Mouse (Mus musculus) limb, embryonic 12.5 days (tissue): ENCODE data around the gene Cd55. TPM values are rescaled to one million over a fixed set of nuclear protein-coding genes. Genes with fewer than 3 reads are reported as not detected.
"Not testable (repeated sequence)": the region's sequence is repeated elsewhere in the genome, so short reads cannot be mapped to it uniquely, and the experiment has no call there.

ENCODE experiments used
- ATAC-seq: fragments of 200-750 bp; cut with Nextera tagmentation; 2 replicates; pipeline ENCODE4 v1.8.0; 2017; ENCODE audit warnings: low read depth, moderate TSS enrichment; ENCODE audit not compliant: insufficient number of reproducible peaks, insufficient read depth, low FRiP score, low TSS enrichment
- H3K27ac ChIP-seq: fragments of 300-500 bp; sonication (generic); 2 replicates; pipeline ENCODE4 v1.5.1; 2016; ENCODE audit warnings: mild to moderate bottlenecking, moderate library complexity
- H3K27me3 ChIP-seq: fragments of 300-500 bp; sonication (generic); 2 replicates; pipeline ENCODE4 v1.6.1; 2016; ENCODE audit warnings: mild to moderate bottlenecking, moderate library complexity
- H3K36me3 ChIP-seq: fragments of 300-500 bp; sonication (generic); 2 replicates; pipeline ENCODE4 v1.6.1; 2016; ENCODE audit warnings: mild to moderate bottlenecking, moderate library complexity
- H3K4me1 ChIP-seq: fragments of 300-500 bp; sonication (generic); replicated peaks from 2 replicates; pipeline ENCODE4 v1.6.1; 2016
- H3K4me2 ChIP-seq: fragments of 300-500 bp; sonication (generic); 2 replicates; pipeline ENCODE4 v1.6.1; 2016; ENCODE audit warnings: mild to moderate bottlenecking, moderate library complexity
- H3K4me3 ChIP-seq: fragments of 300-500 bp; sonication (generic); replicated peaks from 2 replicates; pipeline ENCODE4 v1.5.1; 2016; ENCODE audit warnings: mild to moderate bottlenecking
- H3K9ac ChIP-seq: fragments of 300-500 bp; sonication (generic); replicated peaks from 2 replicates; pipeline ENCODE4 v1.6.1; 2016; ENCODE audit warnings: mild to moderate bottlenecking, moderate library complexity
- H3K9me3 ChIP-seq: fragments of 300-500 bp; sonication (generic); 2 replicates; pipeline ENCODE4 v1.6.1; 2016; ENCODE audit warnings: mild to moderate bottlenecking, moderate library complexity
- WGBS: fragments of 180-500 bp; shearing (Covaris S2); methylation state at CpG from one replicate; pipeline ENCODE4 v1.1.7; 2016; 5-methylcytosine and 5-hydroxymethylcytosine counted together
- polyA plus RNA-seq: library from polyadenylated mRNA; unstranded; fragments of >200 nt; fragmentation: Nextera tagmentation; extraction: Ambion mirVana; gene quantifications from 2 replicates; pipeline ENCODE4 v1.2.1, GENCODE M21; 2016

Cd55 gene
- polyA plus RNA-seq, 1 experiment from 2014 or later, result 1.8 TPM

DNA sequence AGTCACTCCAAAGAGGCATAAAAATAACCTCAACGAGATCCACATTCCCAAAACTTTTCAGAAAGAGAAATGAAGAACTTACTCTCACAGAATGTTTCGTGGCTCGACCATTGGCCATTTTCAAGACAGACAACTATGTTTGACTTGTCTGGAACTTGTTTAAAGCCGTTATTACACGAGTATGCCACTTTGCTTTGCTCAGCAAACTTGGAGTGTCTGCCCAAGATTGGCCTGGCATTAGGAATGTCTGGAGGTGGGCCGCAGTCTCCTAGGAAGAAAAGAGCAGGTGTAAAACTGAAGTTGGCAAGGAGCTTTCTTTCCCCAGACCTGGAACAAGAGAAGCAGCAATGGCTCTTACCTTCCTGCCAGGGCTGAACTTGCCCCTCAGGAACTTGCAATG is 40.5 kb downstream of the Cd55 start:
- H3K9ac ChIP-seq, H3K4me3 ChIP-seq, ATAC-seq, H3K9me3 ChIP-seq, H3K27ac ChIP-seq, H3K27me3 ChIP-seq, H3K36me3 ChIP-seq, H3K4me2 ChIP-seq, H3K4me1 ChIP-seq: not testable (repeated sequence)
- no CpG with 5 or more reads among the region's 6 CpGs for WGBS

DNA sequence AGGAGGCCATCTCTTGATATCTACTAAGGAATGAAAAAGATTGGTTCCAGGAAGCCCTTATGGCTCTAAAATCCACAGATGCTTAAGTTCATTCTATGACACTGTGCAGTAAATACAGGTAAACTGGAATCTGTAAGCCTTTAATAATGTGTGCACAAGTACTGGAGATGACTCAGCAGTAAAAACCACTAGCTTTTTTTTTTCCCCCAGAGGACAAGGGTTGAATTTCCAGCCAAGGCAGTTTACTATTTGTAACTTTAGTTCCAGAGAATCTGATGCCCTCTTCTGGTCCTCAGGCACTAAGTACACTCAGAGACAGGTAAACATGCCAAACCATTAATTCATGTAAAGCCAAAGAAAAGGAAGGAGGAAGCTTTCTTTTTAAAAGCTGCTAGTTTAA is 65.4 kb downstream of the Cd55 start:
- not testable (repeated sequence) for H3K27me3 ChIP-seq, H3K4me2 ChIP-seq, H3K36me3 ChIP-seq, H3K9ac ChIP-seq, H3K27ac ChIP-seq, H3K9me3 ChIP-seq, H3K4me3 ChIP-seq, H3K4me1 ChIP-seq, ATAC-seq

Other genes starting within 250 kb of the Cd55 start
- not detected in 2 replicates for gene Cd55b, start 39.7 kb downstream of the Cd55 start, polyA plus RNA-seq
- not detected in 2 replicates for gene Zp3r, start 166.9 kb upstream of the Cd55 start, polyA plus RNA-seq
- not detected in 2 replicates for gene C4bp, start 198.9 kb upstream of the Cd55 start, polyA plus RNA-seq